Mouse (Mus musculus) cerebellum, adult 2 months (tissue): ENCODE results near the gene Atoh7. TPM values are rescaled to one million over a fixed set of nuclear protein-coding genes. Genes with fewer than 3 reads are reported as not detected.

Experiments used
- DNase-seq, 2 experiments: peaks; one replicate each; pipeline ENCODE4 v3.0.0; 2021
- H3K27ac ChIP-seq: fragments of 200-500 bp; 2 replicates; pipeline ENCODE4 v1.5.1; 2012; ENCODE audit warnings: low read length, control low read depth, inconsistent platforms; ENCODE audit not compliant: insufficient read depth
- H3K27me3 ChIP-seq: fragments of 200-500 bp; 2 replicates; pipeline ENCODE4 v1.6.1; 2012; ENCODE audit warnings: inconsistent platforms, mild to moderate bottlenecking, low read length, moderate library complexity; ENCODE audit not compliant: control insufficient read depth, insufficient read depth
- H3K4me1 ChIP-seq: fragments of 200-500 bp; 2 replicates; pipeline ENCODE4 v1.6.1; 2011; ENCODE audit warnings: low read length; ENCODE audit not compliant: control insufficient read depth, insufficient read depth
- H3K4me3 ChIP-seq: fragments of 200-500 bp; replicated peaks from 2 replicates; pipeline ENCODE3; 2011; ENCODE audit warnings: mild to moderate bottlenecking, low read depth, low read length, control low read depth; ENCODE audit not compliant: insufficient read depth
- CTCF ChIP-seq: fragments of 200-500 bp; IDR thresholded peaks from 2 replicates; pipeline ENCODE4 v1.5.1; 2011; ENCODE audit warnings: low read depth, mild to moderate bottlenecking, control low read depth, low read length, moderate library complexity, borderline replicate concordance; ENCODE audit not compliant: insufficient read depth
- POLR2A ChIP-seq: fragments of 200-500 bp; IDR thresholded peaks from 2 replicates; pipeline ENCODE4 v1.6.1; 2011; ENCODE audit warnings: low read length, control low read depth, borderline replicate concordance; ENCODE audit not compliant: insufficient read depth
- WGBS: fragments of 180-500 bp; shearing (Covaris S2); methylation state at CpG from one replicate; pipeline ENCODE4 v1.1.7; 2018; 5-methylcytosine and 5-hydroxymethylcytosine counted together
- polyA plus RNA-seq: library from polyadenylated mRNA; depleted of rRNA; stranded (reverse); fragments of >200 nt; gene quantifications from 2 replicates; pipeline ENCODE4 v1.2.3, GENCODE M21; 2012

Atoh7 gene
- polyA plus RNA-seq, 1 experiment, result 18.5 TPM

GRCm38 (mm10) chr10:63060406-63060805, 39.0 kb upstream of the Atoh7 start:
- H3K4me3 ChIP-seq, result no peak overlapping the region
- no peak for TF ChIP-seq CTCF
- TF ChIP-seq POLR2A, result no peak
- no peaks in the 10 kb centered on the region for H3K27me3 ChIP-seq
- WGBS, result 68% methylated on average over 11 of the region's 11 CpGs
- no peaks in the 10 kb centered on the region for H3K4me1 ChIP-seq
- no peak for DNase-seq
- H3K27ac ChIP-seq, result no peak overlapping the region

DNA sequence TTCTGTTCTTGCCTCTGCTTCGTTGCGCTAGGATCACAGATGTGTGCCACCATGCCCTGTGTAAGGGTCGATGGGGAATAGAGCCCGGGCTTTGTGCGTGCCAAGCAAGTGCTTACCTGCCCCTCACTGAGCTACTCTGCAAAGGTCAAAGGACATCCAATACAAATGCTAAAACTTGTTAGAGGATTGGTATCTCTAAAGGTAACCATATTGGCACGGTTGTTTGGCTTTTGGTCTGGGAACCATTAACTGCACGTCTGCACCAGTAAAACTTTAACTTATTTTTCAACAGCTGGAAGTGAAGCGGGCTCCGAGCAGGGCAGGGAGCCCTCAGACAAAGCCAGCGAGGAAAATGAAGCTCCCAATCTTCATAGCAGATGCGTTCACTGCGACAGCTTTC, 38.2 kb upstream of the Atoh7 start:
- no peak for TF ChIP-seq CTCF
- no peak for TF ChIP-seq POLR2A
- no peak overlapping the region for H3K27ac ChIP-seq
- no peaks in the 10 kb centered on the region for H3K4me1 ChIP-seq
- no peaks in the 10 kb centered on the region for H3K27me3 ChIP-seq
- WGBS, result 76% methylated on average over 12 of the region's 12 CpGs
- DNase-seq, result no peak
- H3K4me3 ChIP-seq, result no peak overlapping the region

DNA sequence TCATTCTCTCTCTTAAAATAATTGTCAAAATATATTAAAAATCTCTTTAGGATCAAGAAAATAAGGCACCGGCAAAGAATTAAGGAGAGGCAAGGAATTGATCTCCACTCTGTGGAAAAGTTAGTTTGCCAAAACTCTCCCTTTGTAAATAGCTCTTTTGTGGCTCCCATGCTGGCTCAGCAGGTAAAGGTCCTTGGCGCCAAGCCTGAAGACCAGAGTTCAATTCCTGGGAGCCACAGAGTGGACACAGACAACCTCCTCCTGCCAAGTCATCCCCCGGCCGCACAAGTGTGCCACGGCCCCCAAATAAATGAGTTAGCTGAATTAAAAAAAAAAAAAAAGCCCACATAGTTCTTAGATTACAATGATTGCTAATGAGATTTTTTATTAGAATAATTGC, 36.8 kb upstream of the Atoh7 start:
- DNase-seq, result no peak
- WGBS, result 85% methylated on average over 5 of the region's 5 CpGs
- H3K4me3 ChIP-seq, result no peak overlapping the region
- no peaks in the 10 kb centered on the region for H3K27me3 ChIP-seq
- TF ChIP-seq CTCF, result no peak
- no peak for TF ChIP-seq POLR2A
- H3K27ac ChIP-seq, result no peak overlapping the region
- no peaks in the 10 kb centered on the region for H3K4me1 ChIP-seq

- TF ChIP-seq POLR2A (no peak), CTCF (no peak)
- no peaks in the 10 kb centered on the region for H3K4me1 ChIP-seq
- H3K27ac ChIP-seq, result no peak overlapping the region
- WGBS, result 66% methylated on average over 7 of the region's 7 CpGs
- no peak overlapping the region for H3K4me3 ChIP-seq
- DNase-seq, result no peak
- no peaks in the 10 kb centered on the region for H3K27me3 ChIP-seq
Observed at GRCm38 (mm10) chr10:63063365-63063764, 36.1 kb upstream of the Atoh7 start.

- WGBS, result 90% methylated on average over 9 of the region's 9 CpGs
Observed at GRCm38 (mm10) chr10:63064516-63064915, 34.9 kb upstream of the Atoh7 start.

GRCm38 (mm10) chr10:63065561-63065960, 33.9 kb upstream of the Atoh7 start:
- 61% methylated on average over 8 of the region's 8 CpGs for WGBS

More at GRCm38 (mm10) chr10:63064516-63064915, 34.9 kb upstream of the Atoh7 start:
- Histone ChIP-seq H3K4me1 (no peaks in the 10 kb centered on the region), H3K27ac (no peak overlapping the region), H3K27me3 (no peaks in the 10 kb centered on the region), H3K4me3 (no peak overlapping the region)
- no peak for DNase-seq
- no peak for TF ChIP-seq POLR2A
- no peak for TF ChIP-seq CTCF

GRCm38 (mm10) chr10:63065988-63066387, 33.5 kb upstream of the Atoh7 start:
- no peaks in the 10 kb centered on the region for H3K27me3 ChIP-seq
- H3K27ac ChIP-seq, result no peak overlapping the region
- H3K4me1 ChIP-seq, result no peaks in the 10 kb centered on the region
- TF ChIP-seq POLR2A (no peak), CTCF (peak; percentile 94)
- no peak overlapping the region for H3K4me3 ChIP-seq
- peak; percentile 86 to 90 for DNase-seq
- WGBS, result 3% methylated on average over 5 of the region's 5 CpGs

More at GRCm38 (mm10) chr10:63065561-63065960, 33.9 kb upstream of the Atoh7 start:
- no peaks in the 10 kb centered on the region for H3K4me1 ChIP-seq
- H3K27me3 ChIP-seq, result no peaks in the 10 kb centered on the region
- H3K4me3 ChIP-seq, result no peak overlapping the region
- no peak overlapping the region for H3K27ac ChIP-seq
- TF ChIP-seq POLR2A (no peak), CTCF (no peak)
- no peak for DNase-seq

DNA sequence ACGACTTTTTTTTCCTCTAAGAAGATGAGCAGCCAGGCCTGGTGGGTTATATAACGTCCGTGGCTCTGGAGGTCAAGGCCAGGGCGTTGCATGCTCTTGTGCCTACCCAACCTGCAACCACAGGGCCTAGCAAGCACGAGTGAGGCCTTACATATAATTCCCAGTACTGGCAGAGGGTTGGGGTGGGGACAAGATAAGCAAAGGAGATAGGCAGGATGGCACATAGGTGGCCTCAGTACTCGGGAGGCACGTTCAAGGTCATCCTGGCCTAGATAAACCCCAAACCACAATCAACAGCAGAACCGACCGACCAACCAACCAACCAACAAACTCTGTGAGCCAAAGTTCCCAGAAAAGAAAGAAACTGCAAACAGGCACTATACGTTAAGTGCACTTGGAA, 13.1 kb upstream of the Atoh7 start:
- no peak for DNase-seq
- Histone ChIP-seq H3K4me3 (no peak overlapping the region), H3K27ac (no peak overlapping the region), H3K27me3 (no peaks in the 10 kb centered on the region), H3K4me1 (peaks cover 13% of the 10 kb centered on the region)
- TF ChIP-seq POLR2A (no peak), CTCF (no peak)
- WGBS, result 90% methylated on average over 10 of the region's 10 CpGs
